Comparison of ENCODE assay signal across 7 mouse cellular contexts in the genomic region with DNA sequence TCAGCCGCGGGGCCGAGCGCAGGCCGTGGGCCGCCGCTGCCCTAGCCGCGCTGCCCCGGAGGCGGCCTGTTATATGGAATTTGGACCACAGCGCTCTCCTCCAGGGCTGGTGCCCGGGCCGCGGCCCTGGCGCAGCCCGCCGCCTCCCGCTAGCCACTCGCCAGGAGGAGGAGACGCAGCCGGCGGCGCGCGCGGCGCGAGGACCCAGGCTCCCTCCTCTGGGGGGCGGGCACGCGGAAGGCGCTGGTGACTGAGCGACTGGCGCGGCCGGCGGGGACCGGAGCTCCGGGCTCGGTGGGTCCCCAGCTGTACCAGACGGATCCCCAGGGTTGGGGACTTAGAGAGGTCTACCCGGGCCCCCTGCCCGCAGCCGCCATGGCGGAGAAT. TPM values are rescaled to one million over a fixed set of nuclear protein-coding genes. Genes with fewer than 3 reads are reported as not detected.
DNase-seq lines count a peak whose midpoint lies in the region; ATAC-seq and TF ChIP-seq lines count a peak whose summit lies in the region.

No protein-coding gene starts in this region.

- no peaks in the 10 kb centered on the region for H3K9me3 ChIP-seq in forebrain, postnatal 0 days (ENCODE audit: low read length)
- H3K9me3 ChIP-seq in hindbrain, embryonic 16.5 days (ENCODE audit: control insufficient read depth, low read length) = no peaks in the 10 kb centered on the region
- no peaks in the 10 kb centered on the region for H3K9me3 ChIP-seq in limb, embryonic 10.5 days (replicated peaks)
- H3K9me3 ChIP-seq in midbrain, embryonic 16.5 days (replicated peaks; ENCODE audit: control insufficient read depth, low read length, poor library complexity, severe bottlenecking) = no peaks in the 10 kb centered on the region
- H3K9me3 ChIP-seq in stomach, embryonic 14.5 days (ENCODE audit: control insufficient read depth, low read depth, low read length) = no peaks in the 10 kb centered on the region

- peak; percentile 26; the same call in 1 of the 2 replicates for ATAC-seq in cerebellum, adult (ENCODE audit: insufficient number of reproducible peaks, low FRiP score, low TSS enrichment)
- no peak for ATAC-seq in forebrain, postnatal 0 days
- ATAC-seq in hindbrain, embryonic 16.5 days = no peak
- no peak for ATAC-seq in midbrain, embryonic 16.5 days
- ATAC-seq in stomach, embryonic 14.5 days (ENCODE audit: insufficient number of reproducible peaks, insufficient read depth, low FRiP score, low read depth) = no peak

- H3K4me3 ChIP-seq in forebrain, postnatal 0 days (ENCODE audit: low read depth, low read length) = peak overlapping the region; percentile 96
- H3K4me3 ChIP-seq in hindbrain, embryonic 16.5 days (ENCODE audit: low read length) = peak overlapping the region; percentile 99
- H3K4me3 ChIP-seq in limb, embryonic 10.5 days = peak overlapping the region; percentile 72
- peak overlapping the region; percentile 64 for H3K4me3 ChIP-seq in midbrain, embryonic 16.5 days (ENCODE audit: low read depth, low read length)
- H3K4me3 ChIP-seq in stomach, embryonic 14.5 days (ENCODE audit: low read depth, low read length) = peak overlapping the region; percentile 95

- TF ChIP-seq CTCF in forebrain, postnatal 0 days (IDR thresholded peaks at IDR 0.05; ENCODE audit: low read depth) = no peak

- peak overlapping the region; percentile 100 for H3K27ac ChIP-seq in forebrain, postnatal 0 days (ENCODE audit: low read depth, low read length)
- H3K27ac ChIP-seq in hindbrain, embryonic 16.5 days (ENCODE audit: low read depth, low read length) = peak overlapping the region; percentile 100
- peak overlapping the region; percentile 96 for H3K27ac ChIP-seq in limb, embryonic 10.5 days
- H3K27ac ChIP-seq in midbrain, embryonic 16.5 days (ENCODE audit: low read length) = peak overlapping the region; percentile 98
- peak overlapping the region; percentile 100 for H3K27ac ChIP-seq in stomach, embryonic 14.5 days (ENCODE audit: low read length)

- WGBS in forebrain, postnatal 0 days = under 1% methylated on average over 43 of the region's 46 CpGs
- WGBS in hindbrain, embryonic 16.5 days = under 1% methylated on average over 40 of the region's 46 CpGs
- under 1% methylated on average over 45 of the region's 46 CpGs for WGBS in limb, embryonic 10.5 days
- 1% methylated on average over 33 of the region's 46 CpGs for WGBS in midbrain, embryonic 16.5 days
- under 1% methylated on average over 46 of the region's 46 CpGs for WGBS in stomach, embryonic 14.5 days

- peak overlapping the region; percentile 97 for H3K9ac ChIP-seq in forebrain, postnatal 0 days
- peak overlapping the region; percentile 97 for H3K9ac ChIP-seq in hindbrain, embryonic 16.5 days (ENCODE audit: low read depth, low read length)
- peak overlapping the region; percentile 87 for H3K9ac ChIP-seq in midbrain, embryonic 16.5 days (ENCODE audit: low read depth, low read length)
- peak overlapping the region; percentile 98 for H3K9ac ChIP-seq in stomach, embryonic 14.5 days (replicated peaks; ENCODE audit: low read depth, low read length)

- H3K27me3 ChIP-seq in forebrain, postnatal 0 days (ENCODE audit: insufficient read depth, low read length) = no peaks in the 10 kb centered on the region
- no peaks in the 10 kb centered on the region for H3K27me3 ChIP-seq in hindbrain, embryonic 16.5 days (replicated peaks; ENCODE audit: control insufficient read depth, insufficient read depth, low read length)
- no peaks in the 10 kb centered on the region for H3K27me3 ChIP-seq in limb, embryonic 10.5 days (ENCODE audit: low read depth, poor library complexity, severe bottlenecking)
- no peaks in the 10 kb centered on the region for H3K27me3 ChIP-seq in midbrain, embryonic 16.5 days (ENCODE audit: control insufficient read depth, insufficient read depth, low read depth, low read length)
- no peaks in the 10 kb centered on the region for H3K27me3 ChIP-seq in stomach, embryonic 14.5 days (ENCODE audit: control insufficient read depth, insufficient read depth, low read length)

- DNase-seq in R1 (ENCODE audit: low read depth, low spot score) = peak; percentile 60
- DNase-seq in forebrain, postnatal 0 days = peak; percentile 65
- DNase-seq in limb, embryonic 10.5 days (ENCODE audit: low spot score) = peak; percentile 80

- H3K36me3 ChIP-seq in forebrain, postnatal 0 days (ENCODE audit: insufficient read depth) = no peaks in the 10 kb centered on the region; the same call in 1 of the 2 replicates
- peaks cover 3% of the 10 kb centered on the region; the same call in 1 of the 2 replicates for H3K36me3 ChIP-seq in hindbrain, embryonic 16.5 days (ENCODE audit: control insufficient read depth, insufficient read depth, low read length)
- peaks cover 26% of the 10 kb centered on the region for H3K36me3 ChIP-seq in limb, embryonic 10.5 days
- H3K36me3 ChIP-seq in midbrain, embryonic 16.5 days (ENCODE audit: control insufficient read depth, insufficient read depth, low read length) = no peaks in the 10 kb centered on the region
- H3K36me3 ChIP-seq in stomach, embryonic 14.5 days (ENCODE audit: control insufficient read depth, insufficient read depth, low read length) = peaks cover 13% of the 10 kb centered on the region

- peak overlapping the region; percentile 93 for H3K4me2 ChIP-seq in forebrain, postnatal 0 days (ENCODE audit: low read depth)
- H3K4me2 ChIP-seq in hindbrain, embryonic 16.5 days (ENCODE audit: low read length) = peak overlapping the region; percentile 98
- H3K4me2 ChIP-seq in midbrain, embryonic 16.5 days (ENCODE audit: low read length) = peak overlapping the region; percentile 89
- peak overlapping the region; percentile 90 for H3K4me2 ChIP-seq in stomach, embryonic 14.5 days (replicated peaks; ENCODE audit: low read depth, low read length)

- peaks cover 32% of the 10 kb centered on the region for H3K4me1 ChIP-seq in forebrain, postnatal 0 days (ENCODE audit: insufficient read depth)
- peaks cover 29% of the 10 kb centered on the region for H3K4me1 ChIP-seq in hindbrain, embryonic 16.5 days (ENCODE audit: control insufficient read depth, insufficient read depth, low read depth, low read length)
- H3K4me1 ChIP-seq in limb, embryonic 10.5 days = peaks cover 60% of the 10 kb centered on the region
- H3K4me1 ChIP-seq in midbrain, embryonic 16.5 days (ENCODE audit: control insufficient read depth, insufficient read depth, low read length) = peaks cover 31% of the 10 kb centered on the region
- peaks cover 27% of the 10 kb centered on the region; the same call in 1 of the 2 replicates for H3K4me1 ChIP-seq in stomach, embryonic 14.5 days (ENCODE audit: control insufficient read depth, insufficient read depth, low read length)

RNA-seq across cellular contexts. Expression of a gene that starts 0.6 kb away (rescaled TPM):
- total RNA-seq in forebrain, postnatal 0 days (2014; rRNA removed) = 68.6 and 76.5 TPM in 2 replicates
- polyA plus RNA-seq in forebrain, postnatal 0 days (2015; fragmentation: Nextera tagmentation; extraction: Ambion mirVana) = 25.9 and 28.2 TPM in 2 replicates
- 23.4 and 27.6 TPM in 2 replicates for polyA plus RNA-seq in hindbrain, embryonic 16.5 days (2015; fragmentation: Nextera tagmentation; extraction: Ambion mirVana)
- 13.0 and 15.2 TPM in 2 replicates for polyA plus RNA-seq in limb, embryonic 10.5 days (2016; fragmentation: Nextera tagmentation; extraction: Ambion mirVana)
- polyA plus RNA-seq in midbrain, embryonic 16.5 days (2015; fragmentation: Nextera tagmentation; extraction: Ambion mirVana) = 25.9 and 26.8 TPM in 2 replicates
- 22.3 and 23.5 TPM in 2 replicates for polyA plus RNA-seq in stomach, embryonic 14.5 days (2014; fragmentation: Nextera tagmentation; extraction: Ambion mirVana)
